Mouse (Mus musculus): ENCODE data around the gene Gpn2. TPM values are rescaled to one million over a fixed set of nuclear protein-coding genes. Genes with fewer than 3 reads are reported as not detected.

Gpn2 gene
- polyA plus RNA-seq, 3 experiments from 2014 or later, result 6.1 to 6.7 (median 6.4) TPM

DNA sequence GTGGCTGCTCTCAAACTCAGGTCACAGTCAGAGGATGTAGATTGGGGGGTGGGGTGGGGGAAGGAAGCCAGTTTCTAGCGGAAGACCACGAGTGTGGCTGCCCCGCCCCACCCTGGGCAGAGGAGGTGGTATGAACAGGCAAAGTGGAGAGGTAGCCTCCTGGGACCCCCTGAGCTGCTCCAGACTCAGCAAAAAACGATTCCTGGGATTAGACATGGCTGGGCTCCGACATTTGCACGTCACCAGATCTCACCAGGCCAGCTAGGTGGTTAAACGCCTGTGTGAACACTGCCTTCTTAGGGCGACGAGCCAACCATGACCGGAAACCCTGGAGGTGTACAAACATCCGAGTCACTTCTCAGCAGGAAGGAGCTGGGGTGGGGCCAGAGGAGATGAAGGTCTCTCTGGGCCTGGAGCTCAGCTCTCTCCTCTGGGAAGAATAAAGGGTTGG, 41.5 kb downstream of the Gpn2 start:
- peak; percentile 63 for ATAC-seq

DNA sequence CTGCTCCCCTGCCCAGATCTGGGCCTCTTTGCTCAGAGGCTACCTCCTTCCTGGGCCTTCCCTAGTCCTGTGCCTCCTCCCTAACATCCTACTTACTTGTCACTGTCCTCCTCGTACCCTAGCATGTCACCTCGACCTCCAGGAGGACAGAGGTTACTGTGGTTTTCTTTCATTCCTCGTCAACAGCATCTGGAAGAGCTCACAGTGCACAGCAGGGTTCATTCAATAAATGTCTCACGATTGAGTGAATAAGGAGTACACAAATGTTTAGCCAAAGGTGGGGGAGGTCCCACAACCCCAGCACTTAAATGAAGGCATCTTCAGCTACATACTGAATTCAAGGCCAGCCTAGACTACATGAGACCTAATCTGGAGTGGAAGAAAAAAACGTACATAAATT, 42.1 kb downstream of the Gpn2 start:
- ATAC-seq, result no peak

DNA sequence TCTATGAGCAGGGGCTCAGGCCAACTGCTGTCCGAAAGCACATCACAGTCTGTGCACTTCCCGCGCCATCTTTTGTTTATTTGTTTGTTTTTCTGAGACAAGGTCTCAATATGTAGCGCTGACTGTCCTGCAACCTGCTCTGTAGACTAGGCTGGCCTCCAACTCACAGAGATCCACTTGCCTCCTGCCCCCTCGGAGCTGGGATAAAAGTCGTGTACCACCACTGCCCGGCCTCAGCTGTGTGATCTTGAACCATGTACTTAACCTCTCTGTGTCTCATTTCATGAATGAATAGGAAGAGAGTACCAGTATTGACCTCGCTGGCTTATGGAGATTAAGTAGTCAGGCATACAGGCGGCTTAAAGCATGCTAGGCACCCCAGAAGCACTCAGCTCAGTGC, 42.5 kb downstream of the Gpn2 start:
- ATAC-seq, result no peak

DNA sequence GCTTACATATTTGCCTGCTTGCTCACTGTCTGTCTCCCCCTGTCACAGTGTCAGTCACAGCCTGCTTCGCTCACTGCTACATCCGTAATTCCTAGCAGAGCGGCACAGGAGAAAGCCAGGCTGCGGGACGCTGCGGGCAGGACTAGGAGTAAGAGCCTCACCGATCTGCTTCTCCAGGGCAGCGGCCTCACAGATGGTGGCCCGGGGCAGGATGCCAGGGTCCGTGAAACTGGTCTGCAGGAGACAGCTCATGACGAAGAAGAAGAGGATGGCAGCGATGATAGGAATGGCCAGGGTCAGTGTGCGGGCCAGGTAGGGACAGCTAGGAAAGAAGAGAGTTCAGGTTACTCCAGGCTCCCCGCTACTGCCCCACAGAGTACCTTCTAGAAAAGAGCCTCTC, 42.9 kb downstream of the Gpn2 start:
- ATAC-seq, result no peak

DNA sequence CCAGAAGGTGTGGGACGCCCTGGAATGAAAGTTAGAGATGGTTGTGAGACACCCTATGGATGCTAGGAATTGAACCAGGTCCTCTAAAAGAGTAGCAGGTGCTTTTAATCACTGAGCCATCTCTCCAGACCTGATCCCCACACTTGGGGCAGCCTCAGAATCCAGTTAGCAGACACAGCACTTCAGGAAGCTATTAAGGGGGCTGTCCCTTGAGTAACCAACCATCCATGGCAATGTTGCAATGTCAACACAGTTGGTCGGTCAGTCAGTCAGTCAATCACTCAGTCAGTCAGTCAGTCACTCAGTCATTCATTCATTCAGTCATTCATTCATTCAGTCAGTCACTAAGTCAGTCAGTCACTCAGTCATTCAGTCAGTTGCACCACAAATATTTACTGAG, 44.4 kb downstream of the Gpn2 start:
- ATAC-seq, result no peak

DNA sequence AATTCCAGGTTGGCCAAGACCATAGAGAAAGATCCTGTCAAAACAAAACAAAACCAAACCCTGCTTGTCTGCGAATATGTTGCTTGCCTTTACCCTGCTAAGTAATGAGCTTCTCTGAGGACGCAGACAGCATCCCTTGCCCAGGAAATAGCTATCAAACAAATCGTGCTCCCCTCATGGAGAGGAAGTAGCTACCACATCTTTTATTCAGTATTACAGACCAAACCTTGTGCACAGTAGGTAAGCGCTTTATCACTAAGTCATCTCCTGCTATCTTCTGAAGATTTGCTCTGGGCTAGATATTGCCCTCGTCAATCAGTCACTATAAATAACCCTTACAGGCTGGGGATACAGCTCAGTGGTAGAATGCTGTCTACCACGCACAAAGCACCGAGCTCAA, 45.0 kb downstream of the Gpn2 start:
- peak; percentile 43 for ATAC-seq

DNA sequence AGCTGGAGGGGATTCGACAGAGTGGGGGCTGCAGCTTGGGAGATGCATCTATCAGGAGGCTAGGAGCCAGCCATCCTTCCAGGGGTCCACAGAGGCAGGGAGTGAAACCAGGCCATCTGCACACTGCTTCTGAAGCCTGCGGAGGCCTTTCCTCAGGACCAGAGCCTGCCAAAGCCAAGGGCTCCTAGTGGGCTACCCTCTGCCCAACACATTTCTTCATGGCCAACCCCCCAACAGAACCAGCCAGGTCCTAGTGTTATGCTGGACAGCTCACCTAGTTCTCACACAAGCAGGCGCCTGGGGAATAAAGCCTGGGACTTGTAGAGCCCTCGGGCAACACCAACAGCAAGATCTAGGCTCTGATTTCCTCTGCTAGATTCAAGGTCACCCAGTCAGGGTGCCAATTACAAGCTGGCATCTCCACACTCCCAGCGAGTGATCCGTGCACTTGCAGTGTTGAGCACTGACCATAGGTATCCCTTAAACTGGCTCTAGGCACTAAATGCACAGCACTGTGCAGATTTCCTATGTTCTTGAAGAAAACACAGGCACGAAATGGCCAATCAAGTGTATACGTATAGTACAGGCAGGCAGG, 46.3 kb downstream of the Gpn2 start:
- no peak for ATAC-seq

DNA sequence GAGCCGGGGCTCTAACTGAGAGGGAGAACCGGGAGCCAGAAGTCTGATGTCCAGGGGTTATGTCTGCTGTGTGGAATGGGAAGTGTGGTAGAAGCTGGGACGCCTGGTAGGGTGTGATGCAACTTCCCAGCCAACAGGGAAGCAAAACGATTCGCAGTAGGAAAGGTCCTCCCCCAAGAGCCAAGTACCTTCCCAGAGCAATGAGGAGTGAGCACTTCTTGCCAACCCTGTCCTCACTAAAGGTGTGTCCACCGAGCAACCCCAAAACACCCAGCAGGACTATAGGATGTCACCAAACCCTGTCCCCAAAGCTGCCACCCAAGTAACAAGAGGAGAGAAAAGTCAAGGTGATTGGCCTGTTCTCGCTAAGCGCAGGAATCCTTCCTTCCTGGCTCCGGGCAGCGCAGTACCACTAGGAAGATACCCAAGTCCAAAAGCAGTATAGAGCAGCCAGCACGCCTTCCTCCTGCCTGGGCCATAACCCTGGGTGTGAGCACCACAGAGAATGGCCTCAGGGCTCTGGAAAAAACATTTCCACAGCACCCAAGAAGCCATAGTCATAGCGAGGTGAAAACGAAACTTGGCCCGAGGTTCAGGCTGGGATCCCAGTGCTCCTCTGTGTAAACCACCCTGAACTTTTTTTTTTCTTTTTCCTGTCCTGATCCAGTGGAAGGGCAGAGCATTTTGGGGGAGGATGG, 47.1 kb downstream of the Gpn2 start:
- ATAC-seq, result peak; percentile 24

DNA sequence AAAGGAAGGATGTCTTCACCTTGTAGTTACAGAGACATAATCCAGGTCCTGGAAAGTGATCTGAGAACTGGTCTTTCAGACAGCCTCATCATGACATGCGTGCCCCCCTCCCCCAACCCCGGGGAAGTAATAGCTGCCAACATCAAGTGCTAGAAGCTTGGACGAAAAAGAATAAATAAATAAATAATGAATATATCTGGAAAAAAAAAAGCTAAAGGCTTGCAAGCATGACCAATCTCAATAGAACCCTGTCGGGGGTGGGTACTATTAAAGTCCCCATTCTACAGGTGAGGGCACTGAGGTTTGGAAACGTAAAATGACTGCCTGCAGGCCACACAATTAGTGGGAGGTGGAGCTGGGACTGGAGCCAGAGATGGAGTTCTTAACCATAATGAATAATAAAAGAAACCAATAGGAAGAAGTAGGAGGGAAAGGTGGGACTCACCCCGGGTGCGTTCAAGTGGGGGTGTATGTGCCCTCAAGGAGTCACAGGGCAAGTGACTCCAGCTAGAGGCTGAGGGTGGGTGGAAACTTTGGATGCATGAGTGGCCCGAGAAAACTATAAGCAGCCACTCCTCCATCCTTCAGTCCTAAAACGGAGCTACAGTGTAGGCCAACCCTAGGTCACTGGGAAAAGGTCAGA, 47.7 kb downstream of the Gpn2 start:
- ATAC-seq, result no peak

DNA sequence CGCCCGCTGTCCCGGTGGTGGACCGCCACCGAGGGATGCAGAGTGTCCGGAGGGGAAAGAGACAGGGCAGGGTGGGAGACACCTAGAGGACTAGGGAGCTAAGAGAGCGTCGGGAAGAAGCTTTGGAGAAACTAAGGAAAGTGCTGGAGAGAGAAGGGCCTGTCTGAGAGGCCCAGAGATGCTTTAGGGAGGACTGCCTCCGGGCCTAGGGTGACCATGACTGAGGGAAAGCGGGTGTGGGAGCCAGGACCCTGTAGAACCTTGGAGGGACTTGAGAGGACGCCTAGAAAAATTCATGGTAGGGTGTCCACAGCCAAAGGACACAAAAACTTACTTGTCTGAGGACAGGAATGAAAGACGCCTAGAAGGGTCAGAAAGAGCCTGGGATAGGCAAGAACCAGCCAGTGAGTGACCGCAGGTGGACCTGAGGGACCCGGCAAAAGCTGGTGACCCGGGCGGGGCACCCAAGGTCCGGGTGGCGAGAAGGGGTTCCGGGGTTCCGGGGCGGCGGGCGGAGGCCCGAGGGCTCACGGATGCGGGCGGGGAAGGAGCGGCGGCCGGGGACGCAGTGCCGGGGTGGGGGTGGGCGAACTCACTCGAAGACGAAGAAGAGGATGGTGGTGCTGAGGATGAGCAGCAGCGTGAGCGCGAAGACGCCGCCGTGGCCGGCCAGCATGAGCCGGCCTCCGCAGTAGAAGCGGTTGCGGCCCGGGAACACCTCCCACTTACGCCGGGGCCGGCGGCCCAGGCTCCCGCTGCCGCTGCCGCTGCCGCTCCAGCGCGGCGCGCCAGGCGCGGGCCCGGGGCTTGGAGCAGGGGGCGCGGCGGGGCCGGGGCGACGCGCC, 48.5 kb downstream of the Gpn2 start:
- ATAC-seq, result peak; percentile 23

DNA sequence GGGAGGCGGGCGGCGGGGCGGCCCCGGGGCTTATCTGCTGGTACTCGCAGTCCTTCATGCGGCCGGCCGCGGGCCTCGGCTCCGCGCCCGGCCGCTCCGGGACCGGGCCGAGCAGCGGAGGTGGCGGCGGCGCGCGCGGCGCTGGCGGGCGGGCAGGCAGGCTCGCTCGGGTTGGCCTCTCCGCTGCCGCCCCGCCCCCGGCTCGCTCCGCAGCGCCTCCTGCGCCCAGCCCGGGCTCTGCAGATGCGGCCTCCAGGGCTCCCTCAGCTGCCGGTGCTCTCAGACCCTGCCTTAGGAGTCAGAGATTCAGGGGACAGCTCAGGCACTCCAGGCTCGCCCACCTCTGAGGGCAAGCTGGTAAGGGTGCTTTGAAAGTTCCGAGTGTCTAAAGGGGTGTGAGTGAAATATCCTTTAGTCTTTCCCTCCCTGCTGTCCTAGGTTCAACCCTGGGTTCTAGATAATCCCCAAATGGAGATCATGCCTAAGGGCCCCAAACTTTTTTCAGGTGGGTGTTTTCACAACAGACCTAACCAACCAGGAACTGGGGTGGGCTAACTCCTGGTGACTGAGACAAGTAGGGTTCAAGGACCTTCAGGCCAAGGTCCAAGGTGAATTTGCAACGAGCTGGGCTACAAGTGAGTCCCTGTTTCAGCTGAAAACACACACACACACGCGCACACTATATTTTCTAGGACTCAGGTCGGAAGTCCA, 49.3 kb downstream of the Gpn2 start:
- ATAC-seq, result peak; percentile 74

DNA sequence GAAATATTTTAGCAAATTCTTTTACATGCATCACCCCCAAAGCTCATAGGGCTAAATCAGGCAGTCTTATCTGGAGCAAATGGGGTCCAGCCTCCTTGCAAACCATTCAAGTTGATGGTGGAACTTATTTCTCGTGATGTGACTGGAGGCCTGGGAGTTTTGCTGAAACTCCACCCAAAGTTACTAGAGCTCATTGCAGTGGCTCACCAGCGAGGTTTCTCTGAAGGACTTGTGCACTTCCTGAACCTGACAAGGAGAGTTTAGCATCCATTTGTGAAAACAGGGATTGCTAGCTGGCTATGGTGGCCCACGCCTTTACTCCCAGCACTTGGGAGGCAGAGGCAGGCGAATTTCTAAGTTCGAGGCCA, 49.9 kb downstream of the Gpn2 start:
- no peak for ATAC-seq

Other genes with a start within 250 kb of the Gpn2 start
- 10 to 100 TPM in 1 of 3 experiments, 1 to 10 TPM in 2; 5.0 to 10.2 (median 8.8) TPM for gene Wdtc1, start 230.9 kb upstream of the Gpn2 start, polyA plus RNA-seq (2017; shearing (Covaris generic))
- gene Slc9a1, start 214.7 kb upstream of the Gpn2 start, polyA plus RNA-seq (2017; shearing (Covaris generic)), result 10 to 100 TPM; 13.1 to 14.8 (median 13.3) TPM
- not detected for gene Tent5b, start 104.2 kb upstream of the Gpn2 start, polyA plus RNA-seq (2017; shearing (Covaris generic))
- not detected for gene Trnp1, start 85.8 kb upstream of the Gpn2 start, polyA plus RNA-seq (2017; shearing (Covaris generic))
- under 1 TPM in 2 of 3 experiments, not detected in 1; 0.41 to 0.48 TPM for gene Kdf1, start 65.4 kb upstream of the Gpn2 start, polyA plus RNA-seq (2017; shearing (Covaris generic))
- 10 to 100 TPM; 32.6 to 44.0 (median 40.6) TPM for gene Nudc, start 38.4 kb upstream of the Gpn2 start, polyA plus RNA-seq (2017; shearing (Covaris generic))
- not detected for gene Nr0b2, start 31.0 kb upstream of the Gpn2 start, polyA plus RNA-seq (2017; shearing (Covaris generic))
- gene Gpatch3, start 9.6 kb upstream of the Gpn2 start, polyA plus RNA-seq (2017; shearing (Covaris generic)), result 1 to 10 TPM in 2 of 3 experiments, under 1 TPM in 1; 0.94 to 1.6 (median 1.1) TPM
- 10 to 100 TPM; 10.9 to 18.2 (median 12.9) TPM for gene Sfn, start 17.8 kb downstream of the Gpn2 start, polyA plus RNA-seq (2017; shearing (Covaris generic))
- 10 to 100 TPM; 22.8 to 25.9 (median 23.1) TPM for gene Zdhhc18, start 65.8 kb downstream of the Gpn2 start, polyA plus RNA-seq (2017; shearing (Covaris generic))
- 10 to 100 TPM; 10.3 to 13.8 (median 11.3) TPM for gene Pigv, start 88.3 kb downstream of the Gpn2 start, polyA plus RNA-seq (2017; shearing (Covaris generic))
- gene Arid1a, start 172.4 kb downstream of the Gpn2 start, polyA plus RNA-seq (2017; shearing (Covaris generic)), result 10 to 100 TPM; 56.9 to 94.8 (median 76.7) TPM

Measured in inflammation-experienced regulatory T-cells, adult 6 months (primary cell).